Mouse (Mus musculus) embryonic facial prominence, embryonic 15.5 days (tissue): ENCODE results near the gene Gga2. TPM values are rescaled to one million over a fixed set of nuclear protein-coding genes. Genes with fewer than 3 reads are reported as not detected.
A peak's percentile ranks its signal among the peaks of the same experiment; 100 is the strongest.

ENCODE experiments used
- ATAC-seq: fragments of 200-750 bp; cut with Nextera tagmentation; 2 replicates; pipeline ENCODE4 v1.8.0; 2017; ENCODE audit warnings: low read depth, moderate TSS enrichment; ENCODE audit not compliant: insufficient number of reproducible peaks, low FRiP score, low TSS enrichment
- H3K27ac ChIP-seq: fragments of 300-500 bp; sonication (generic); replicated peaks from 2 replicates; pipeline ENCODE4 v1.5.1; 2015; ENCODE audit warnings: mild to moderate bottlenecking, inconsistent platforms
- H3K27me3 ChIP-seq: fragments of 300-500 bp; sonication (generic); 2 replicates; pipeline ENCODE4 v1.6.1; 2015; ENCODE audit warnings: inconsistent platforms
- H3K36me3 ChIP-seq: fragments of 300-500 bp; sonication (generic); 2 replicates; pipeline ENCODE4 v1.6.1; 2015; ENCODE audit warnings: mild to moderate bottlenecking, inconsistent platforms
- H3K4me1 ChIP-seq: fragments of 300-500 bp; sonication (generic); 2 replicates; pipeline ENCODE4 v1.6.1; 2015; ENCODE audit warnings: inconsistent platforms
- H3K4me2 ChIP-seq: fragments of 300-500 bp; sonication (generic); replicated peaks from 2 replicates; pipeline ENCODE4 v1.6.1; 2015; ENCODE audit warnings: mild to moderate bottlenecking, inconsistent platforms
- H3K4me3 ChIP-seq: fragments of 300-500 bp; sonication (generic); replicated peaks from 2 replicates; pipeline ENCODE4 v1.5.1; 2015; ENCODE audit warnings: mild to moderate bottlenecking, inconsistent platforms
- H3K9ac ChIP-seq: fragments of 300-500 bp; sonication (generic); 2 replicates; pipeline ENCODE4 v1.6.1; 2015; ENCODE audit warnings: inconsistent platforms
- H3K9me3 ChIP-seq: fragments of 300-500 bp; sonication (generic); replicated peaks from 2 replicates; pipeline ENCODE4 v1.6.1; 2016; ENCODE audit warnings: inconsistent platforms
- WGBS: fragments of 180-500 bp; shearing (Covaris S2); methylation state at CpG from one replicate; pipeline ENCODE4 v1.1.7; 2015; 5-methylcytosine and 5-hydroxymethylcytosine counted together
- polyA plus RNA-seq: library from polyadenylated mRNA; unstranded; fragments of >200 nt; fragmentation: Nextera tagmentation; extraction: Ambion mirVana; gene quantifications from 2 replicates; pipeline ENCODE4 v1.2.1, GENCODE M21; 2015

The Gga2 gene
- polyA plus RNA-seq, 1 experiment from 2014 or later: 87.9 TPM

DNA sequence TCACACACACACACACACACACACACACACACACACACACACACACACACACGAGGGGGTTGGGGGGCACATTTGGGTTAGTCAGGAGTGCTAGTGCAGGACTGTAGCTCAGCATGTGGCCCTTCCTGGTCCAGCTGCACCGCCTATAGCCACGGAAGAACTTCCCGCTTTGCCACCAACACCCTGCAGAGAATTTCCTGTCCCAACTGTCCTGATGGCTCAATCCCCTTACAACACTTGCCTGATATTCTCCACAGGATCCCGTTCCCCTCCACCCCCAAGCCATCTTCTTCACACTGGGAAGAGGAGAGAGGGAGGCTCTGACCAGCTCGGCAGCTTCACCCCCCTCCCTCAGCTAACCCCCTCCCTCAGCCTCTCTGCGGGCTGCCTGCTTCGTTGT, 20.6 kb downstream of the Gga2 start:
- Histone ChIP-seq H3K27me3 (no peaks in the 10 kb centered on the region), H3K4me2 (no peak overlapping the region), H3K27ac (no peak overlapping the region), H3K9me3 (no peaks in the 10 kb centered on the region), H3K36me3 (peaks cover 74% of the 10 kb centered on the region), H3K4me3 (no peak overlapping the region), H3K4me1 (no peaks in the 10 kb centered on the region), H3K9ac (no peak overlapping the region)
- 63% methylated on average over 8 of the region's 8 CpGs for WGBS
- no peak for ATAC-seq

- 86% methylated on average over 5 of the region's 5 CpGs for WGBS
- no peak for ATAC-seq
- H3K9ac ChIP-seq: no peak overlapping the region
Observed at GRCm38 (mm10) chr7:121995961-121996360, 25.1 kb downstream of the Gga2 start.

GRCm38 (mm10) chr7:121981307-121981871, 39.6 kb downstream of the Gga2 start, which contains the start of gene Cog7:
TSS of gene Cog7 (minus strand) at chr7:121981711.
- Histone ChIP-seq H3K27me3 (no peaks in the 10 kb centered on the region), H3K9me3 (no peaks in the 10 kb centered on the region), H3K4me1 (0 out of 2 replicates have a peak, but pooled peaks cover 4% of the 10 kb centered on the region), H3K36me3 (peaks cover 7% of the 10 kb centered on the region), H3K9ac (peak within 1 kb of the TSS; percentile 56), H3K4me3 (peak within 1 kb of the TSS; percentile 76), H3K27ac (no peak within 1 kb of the TSS), H3K4me2 (peak within 1 kb of the TSS; percentile 59)
- ATAC-seq: peak; percentile 85
- WGBS: under 1% methylated on average over 55 of the region's 55 CpGs

More at GRCm38 (mm10) chr7:121995961-121996360, 25.1 kb downstream of the Gga2 start:
- Histone ChIP-seq H3K36me3 (peaks cover 85% of the 10 kb centered on the region), H3K9me3 (no peaks in the 10 kb centered on the region), H3K4me2 (no peak overlapping the region), H3K27me3 (no peaks in the 10 kb centered on the region), H3K4me1 (no peaks in the 10 kb centered on the region), H3K4me3 (no peak overlapping the region), H3K27ac (no peak overlapping the region)

DNA sequence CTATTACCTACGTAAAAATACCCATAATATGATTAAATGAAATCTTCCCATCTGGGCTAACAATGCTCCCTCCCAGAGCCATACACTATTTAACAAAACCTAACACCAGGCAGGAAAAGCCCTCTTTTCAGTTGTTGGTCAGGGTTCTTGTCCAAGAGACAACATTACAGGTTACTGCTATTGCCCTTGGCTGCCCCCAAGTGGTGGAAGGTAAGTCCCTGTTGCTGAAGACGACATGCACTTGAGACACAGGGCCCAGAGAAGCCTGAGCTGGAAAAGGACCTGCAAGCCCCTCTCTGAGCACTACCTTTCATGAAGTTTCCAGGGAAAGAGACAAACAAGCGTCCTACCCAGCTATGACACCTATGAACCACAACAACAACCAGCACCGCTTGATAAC, 46.0 kb downstream of the Gga2 start:
- no peak overlapping the region for H3K4me3 ChIP-seq
- H3K9ac ChIP-seq: no peak overlapping the region
- H3K4me2 ChIP-seq: no peak overlapping the region
- no peaks in the 10 kb centered on the region for H3K4me1 ChIP-seq
- H3K36me3 ChIP-seq: peaks cover 34% of the 10 kb centered on the region
- no peak for ATAC-seq
- H3K27me3 ChIP-seq: no peaks in the 10 kb centered on the region
- H3K27ac ChIP-seq: no peak overlapping the region
- WGBS: 54% methylated on average over 4 of the region's 4 CpGs
- H3K9me3 ChIP-seq: no peaks in the 10 kb centered on the region

- 75% methylated on average over 3 of the region's 3 CpGs for WGBS
- Histone ChIP-seq H3K4me3 (no peak overlapping the region), H3K27ac (no peak overlapping the region), H3K27me3 (no peaks in the 10 kb centered on the region), H3K9me3 (no peaks in the 10 kb centered on the region), H3K9ac (no peak overlapping the region), H3K4me2 (no peak overlapping the region), H3K36me3 (peaks cover 28% of the 10 kb centered on the region), H3K4me1 (no peaks in the 10 kb centered on the region)
- no peak for ATAC-seq
Observed at GRCm38 (mm10) chr7:121971698-121972097, 49.3 kb downstream of the Gga2 start.

DNA sequence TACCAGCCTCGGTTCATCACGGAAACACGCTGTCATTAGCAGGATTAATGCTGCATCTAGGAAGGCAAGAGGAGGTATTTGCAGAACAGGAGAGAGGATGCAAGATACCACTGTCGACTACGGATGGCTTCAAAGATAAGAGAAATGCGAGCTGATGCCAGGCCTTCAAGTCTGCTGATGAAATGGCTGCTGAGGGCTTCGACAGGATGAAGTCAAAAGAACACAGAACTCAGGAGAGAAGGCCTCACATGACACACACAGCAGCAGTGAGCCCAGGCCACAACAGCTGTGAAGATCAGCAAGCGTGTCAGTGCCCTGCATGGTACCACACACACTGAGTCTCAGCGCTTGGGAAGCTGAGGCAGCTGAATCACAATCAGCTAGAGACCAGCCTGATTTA, 50.8 kb downstream of the Gga2 start:
- Histone ChIP-seq H3K36me3 (peaks cover 33% of the 10 kb centered on the region), H3K4me3 (no peak overlapping the region), H3K9ac (no peak overlapping the region), H3K27ac (no peak overlapping the region), H3K4me2 (no peak overlapping the region), H3K27me3 (no peaks in the 10 kb centered on the region), H3K9me3 (no peaks in the 10 kb centered on the region), H3K4me1 (no peaks in the 10 kb centered on the region)
- 87% methylated on average over 9 of the region's 9 CpGs for WGBS
- ATAC-seq: no peak

- Histone ChIP-seq H3K27me3 (no peaks in the 10 kb centered on the region), H3K4me2 (no peak overlapping the region), H3K9me3 (no peaks in the 10 kb centered on the region), H3K27ac (no peak overlapping the region), H3K9ac (no peak overlapping the region), H3K4me3 (no peak overlapping the region), H3K36me3 (peaks cover 34% of the 10 kb centered on the region), H3K4me1 (no peaks in the 10 kb centered on the region)
- no peak for ATAC-seq
- 77% methylated on average over 9 of the region's 9 CpGs for WGBS
Observed at GRCm38 (mm10) chr7:121968816-121969215, 52.2 kb downstream of the Gga2 start.

DNA sequence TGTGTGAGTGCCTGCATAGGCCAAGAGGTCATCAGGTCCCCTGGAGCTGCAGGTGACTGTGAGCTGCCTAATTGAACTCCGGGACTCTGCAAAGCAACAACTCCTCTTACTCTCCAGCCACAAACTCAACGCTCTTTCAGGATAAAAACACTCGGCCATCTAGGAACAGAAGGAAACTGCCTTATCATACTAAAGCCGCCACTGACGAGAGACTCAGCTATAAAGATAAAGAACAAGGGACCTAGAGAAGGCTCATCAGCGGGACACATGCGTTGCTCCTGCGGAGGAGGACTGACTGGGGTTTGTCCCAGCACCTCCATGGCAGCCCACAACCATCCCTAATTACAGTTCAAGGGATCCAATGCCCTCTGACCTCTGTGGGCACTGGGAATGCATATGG, 52.8 kb downstream of the Gga2 start:
- Histone ChIP-seq H3K27me3 (no peaks in the 10 kb centered on the region), H3K36me3 (peaks cover 29% of the 10 kb centered on the region), H3K4me1 (no peaks in the 10 kb centered on the region), H3K9me3 (no peaks in the 10 kb centered on the region), H3K9ac (no peak overlapping the region), H3K27ac (no peak overlapping the region), H3K4me2 (no peak overlapping the region), H3K4me3 (no peak overlapping the region)
- no peak for ATAC-seq
- 81% methylated on average over 8 of the region's 8 CpGs for WGBS

GRCm38 (mm10) chr7:121966169-121966568, 54.9 kb downstream of the Gga2 start:
- Histone ChIP-seq H3K9me3 (no peaks in the 10 kb centered on the region), H3K36me3 (peaks cover 36% of the 10 kb centered on the region), H3K27ac (no peak overlapping the region), H3K9ac (no peak overlapping the region), H3K4me3 (no peak overlapping the region), H3K4me2 (no peak overlapping the region), H3K4me1 (no peaks in the 10 kb centered on the region), H3K27me3 (no peaks in the 10 kb centered on the region)
- WGBS: 88% methylated on average over 7 of the region's 7 CpGs
- ATAC-seq: no peak

GRCm38 (mm10) chr7:121963883-121964398, 57.1 kb downstream of the Gga2 start:
- Histone ChIP-seq H3K9me3 (no peaks in the 10 kb centered on the region), H3K9ac (no peak overlapping the region), H3K27me3 (no peaks in the 10 kb centered on the region), H3K4me3 (no peak overlapping the region), H3K4me1 (no peaks in the 10 kb centered on the region), H3K4me2 (no peak overlapping the region), H3K36me3 (peaks cover 37% of the 10 kb centered on the region), H3K27ac (no peak overlapping the region)
- WGBS: 53% methylated on average over 6 of the region's 6 CpGs
- ATAC-seq: no peak

DNA sequence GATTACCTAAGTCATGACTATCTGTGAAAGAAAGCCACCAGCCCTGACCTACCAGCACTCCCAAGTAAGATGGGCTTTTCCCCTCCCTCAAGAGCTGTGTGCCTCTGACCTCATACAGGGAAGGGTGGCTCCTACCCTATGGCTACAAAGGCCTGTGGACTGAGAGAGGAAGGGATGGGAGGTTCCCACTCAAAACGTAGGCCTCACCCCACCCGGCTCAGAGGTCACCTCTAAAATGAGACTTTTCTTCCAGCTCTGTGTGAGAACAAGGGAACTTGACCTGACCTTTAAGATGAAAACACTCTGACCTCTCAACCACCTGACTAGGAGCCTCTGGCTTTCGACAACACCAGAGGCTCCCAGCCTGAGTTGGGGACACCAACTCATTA, 58.5 kb downstream of the Gga2 start:
- Histone ChIP-seq H3K4me2 (no peak overlapping the region), H3K36me3 (peaks cover 37% of the 10 kb centered on the region), H3K27ac (no peak overlapping the region), H3K4me3 (no peak overlapping the region), H3K9ac (no peak overlapping the region), H3K9me3 (no peaks in the 10 kb centered on the region), H3K4me1 (no peaks in the 10 kb centered on the region), H3K27me3 (no peaks in the 10 kb centered on the region)
- ATAC-seq: no peak
- 82% methylated on average over 3 of the region's 3 CpGs for WGBS

GRCm38 (mm10) chr7:121961913-121962570, 59.0 kb downstream of the Gga2 start:
- H3K27me3 ChIP-seq: no peaks in the 10 kb centered on the region
- WGBS: 84% methylated on average over 7 of the region's 7 CpGs
- no peak overlapping the region for H3K4me2 ChIP-seq
- H3K4me1 ChIP-seq: no peaks in the 10 kb centered on the region
- no peaks in the 10 kb centered on the region for H3K9me3 ChIP-seq
- no peak overlapping the region for H3K4me3 ChIP-seq
- H3K9ac ChIP-seq: no peak overlapping the region
- no peak overlapping the region for H3K27ac ChIP-seq
- ATAC-seq: no peak
- H3K36me3 ChIP-seq: peaks cover 37% of the 10 kb centered on the region
